In the genomic region with DNA sequence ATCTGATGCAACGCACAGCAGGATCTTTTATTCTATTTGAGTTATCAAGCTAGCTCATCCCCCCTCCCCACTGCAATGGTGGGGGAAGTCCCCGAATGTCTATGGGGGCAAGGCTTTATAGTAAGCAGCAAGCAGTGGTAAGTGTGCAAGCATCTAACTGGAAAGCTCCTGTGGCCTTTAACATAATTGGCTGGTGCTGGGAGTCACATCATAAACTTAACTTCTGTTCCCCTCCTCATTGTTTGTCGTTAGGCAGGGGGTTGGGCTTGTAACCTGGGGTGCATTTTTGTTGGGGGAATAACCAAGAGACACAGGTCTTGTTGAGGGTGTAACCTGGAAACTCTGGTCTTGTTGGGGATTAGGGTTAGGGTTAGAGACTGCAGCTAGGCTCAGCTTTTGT, we compare ENCODE assay signal across 15 mouse cellular contexts. TPM values are rescaled to one million over a fixed set of nuclear protein-coding genes. Genes with fewer than 3 reads are reported as not detected.
A peak's percentile ranks its signal among the peaks of the same experiment; 100 is the strongest.
DNase-seq lines count a peak whose midpoint lies in the region; ATAC-seq and TF ChIP-seq lines count a peak whose summit lies in the region.
"Had no signal": no experiment of that assay in that cellular context is flagged by ENCODE, and none has a peak within 500 bp of the region (broad histone marks: within the 10 kb centered on the region; RNA-seq: fewer than 3 reads in every experiment).

No protein-coding gene starts in this region.

- no peaks in the 10 kb centered on the region for H3K27me3 ChIP-seq in heart, embryonic 16.5 days (ENCODE audit: control insufficient read depth, insufficient read depth, low read length)
- no peaks in the 10 kb centered on the region for H3K27me3 ChIP-seq in neural tube, embryonic 11.5 days (ENCODE audit: control insufficient read depth, insufficient read depth, low read length)
- no peaks in the 10 kb centered on the region for H3K27me3 ChIP-seq in midbrain, embryonic 15.5 days (replicated peaks)
- no peaks in the 10 kb centered on the region for H3K27me3 ChIP-seq in kidney, adult 2 months (replicated peaks; ENCODE audit: control insufficient read depth, insufficient read depth, low read length)
- H3K27me3 ChIP-seq: CH12.LX; stomach, embryonic 15.5 days had no signal

- no peak for TF ChIP-seq POLR2A in kidney, adult 2 months (IDR thresholded peaks at IDR 0.05; ENCODE audit: low read depth, low read length)

- H3K4me2 ChIP-seq in heart, embryonic 16.5 days (ENCODE audit: low read depth, low read length): peak overlapping the region; percentile 33
- peak overlapping the region; percentile 92; the same call in 1 of the 2 replicates for H3K4me2 ChIP-seq in neural tube, embryonic 11.5 days (ENCODE audit: low read depth)
- peak overlapping the region; percentile 89 for H3K4me2 ChIP-seq in midbrain, embryonic 15.5 days

- intact Hi-C loops in left cerebral cortex, postnatal 36 days (cut with DNase I): loop anchor here (5.0 kb wide), 2 partner anchors 44 to 76 kb away; no protein-coding TSS in a partner anchor

- TF ChIP-seq CTCF in kidney, adult 2 months (conservative IDR thresholded peaks at IDR 0.05; ENCODE audit: insufficient read depth, insufficient read length, low read depth, low read length): no peak

- peaks cover 28% of the 10 kb centered on the region for H3K4me1 ChIP-seq in heart, embryonic 16.5 days (ENCODE audit: control insufficient read depth, insufficient read depth, low read length)
- H3K4me1 ChIP-seq in neural tube, embryonic 11.5 days (ENCODE audit: control insufficient read depth, insufficient read depth, low read length): peaks cover 14% of the 10 kb centered on the region
- H3K4me1 ChIP-seq in midbrain, embryonic 15.5 days: peaks cover 35% of the 10 kb centered on the region
- no peaks in the 10 kb centered on the region for H3K4me1 ChIP-seq in kidney, adult 2 months (ENCODE audit: control insufficient read depth, insufficient read depth, low read length)

- H3K4me3 ChIP-seq in heart, embryonic 16.5 days (ENCODE audit: low read length): no peak overlapping the region
- H3K4me3 ChIP-seq in neural tube, embryonic 11.5 days (ENCODE audit: low read depth, low read length): no peak overlapping the region
- H3K4me3 ChIP-seq in midbrain, embryonic 15.5 days: no peak overlapping the region
- H3K4me3 ChIP-seq in kidney, adult 2 months (ENCODE audit: insufficient read depth, low read depth, low read length): no peak overlapping the region
- H3K4me3 ChIP-seq: heart, embryonic 15.5 days; myocyte; stomach, embryonic 15.5 days had no signal

- no peaks in the 10 kb centered on the region for H3K36me3 ChIP-seq in heart, embryonic 16.5 days (ENCODE audit: control insufficient read depth, insufficient read depth)
- peaks cover under 1% of the 10 kb centered on the region; the same call in 1 of the 2 replicates for H3K36me3 ChIP-seq in neural tube, embryonic 11.5 days (ENCODE audit: control insufficient read depth, insufficient read depth, low read length)
- 0 out of 2 replicates have a peak, but pooled peaks cover under 1% of the 10 kb centered on the region for H3K36me3 ChIP-seq in midbrain, embryonic 15.5 days (replicated peaks)
- H3K36me3 ChIP-seq in kidney, adult 2 months (ENCODE audit: control insufficient read depth, insufficient read depth, low read length): no peaks in the 10 kb centered on the region
- H3K36me3 ChIP-seq: heart, embryonic 15.5 days; stomach, embryonic 15.5 days had no signal

- DNase-seq in heart, adult 18-20 months: no peak
- DNase-seq in neural tube, embryonic 11.5 days (ENCODE audit: low spot score): no peak
- DNase-seq in neural tube, embryonic 10.5 days (ENCODE audit: extremely low spot score, low spot score): no peak
- peak; percentile 28 for DNase-seq in thymus, postnatal 4 days
- DNase-seq in left cerebral cortex, postnatal 36 days (ENCODE audit: low spot score in 2 of 2): no peak
- DNase-seq in kidney, adult 2 months: no peak
- DNase-seq: lung, postnatal 10 days; right cerebral cortex, postnatal 14 days had no signal

- H3K9ac ChIP-seq in heart, embryonic 16.5 days (ENCODE audit: low read length): no peak overlapping the region
- H3K9ac ChIP-seq in neural tube, embryonic 11.5 days (ENCODE audit: low read length): no peak overlapping the region
- H3K9ac ChIP-seq in midbrain, embryonic 15.5 days: no peak overlapping the region
- H3K9ac ChIP-seq: heart, embryonic 15.5 days; stomach, embryonic 15.5 days had no signal

- no peak overlapping the region for H3K27ac ChIP-seq in heart, embryonic 16.5 days (ENCODE audit: low read length)
- H3K27ac ChIP-seq in neural tube, embryonic 11.5 days (ENCODE audit: low read depth, low read length): no peak overlapping the region
- no peak overlapping the region for H3K27ac ChIP-seq in midbrain, embryonic 15.5 days
- no peak overlapping the region for H3K27ac ChIP-seq in kidney, adult 2 months (ENCODE audit: insufficient read depth, low read depth, low read length)
- H3K27ac ChIP-seq: heart, embryonic 15.5 days; kidney, postnatal 0 days; stomach, embryonic 15.5 days had no signal

- ATAC-seq in heart, embryonic 16.5 days (replicated peaks; ENCODE audit: extremely low read depth, insufficient read depth, low FRiP score): no peak
- ATAC-seq in neural tube, embryonic 11.5 days (ENCODE audit: insufficient read depth, low FRiP score, low TSS enrichment): no peak
- ATAC-seq in midbrain, embryonic 15.5 days (replicated peaks): no peak

- 44% methylated on average over 3 of the region's 3 CpGs for WGBS in heart, embryonic 16.5 days
- 27% methylated on average over 3 of the region's 3 CpGs for WGBS in neural tube, embryonic 11.5 days
- 27% methylated on average over 3 of the region's 3 CpGs for WGBS in midbrain, embryonic 15.5 days
- WGBS in kidney, adult 2 months: 64% methylated on average over 3 of the region's 3 CpGs

- no peaks in the 10 kb centered on the region for H3K9me3 ChIP-seq in heart, embryonic 16.5 days (replicated peaks; ENCODE audit: control insufficient read depth, low read length)
- H3K9me3 ChIP-seq in neural tube, embryonic 11.5 days (ENCODE audit: control insufficient read depth, low read length): no peaks in the 10 kb centered on the region
- no peaks in the 10 kb centered on the region for H3K9me3 ChIP-seq in midbrain, embryonic 15.5 days
- H3K9me3 ChIP-seq: heart, embryonic 15.5 days; stomach, embryonic 15.5 days had no signal

RNA-seq across cellular contexts. Expression of a gene that starts 3.9 kb away (rescaled TPM):
- polyA plus RNA-seq in heart, embryonic 16.5 days (2015; fragmentation: Nextera tagmentation; extraction: Ambion mirVana): 12.4 and 15.7 TPM in 2 replicates
- 1 to 10 TPM; 7.2 to 9.7 TPM for total RNA-seq in heart, adult 18-20 months (2021)
- polyA plus RNA-seq in neural tube, embryonic 11.5 days (2014; fragmentation: Nextera tagmentation; extraction: Ambion mirVana): 36.3 and 39.7 TPM in 2 replicates
- polyA plus RNA-seq in midbrain, embryonic 15.5 days (2015; fragmentation: Nextera tagmentation; extraction: Ambion mirVana): 27.9 and 29.4 TPM in 2 replicates
- total RNA-seq in left cerebral cortex, postnatal 36 days (2021): 10 to 100 TPM; 15.5 to 17.3 TPM
- 9.1 and 10.1 TPM in 2 replicates for polyA plus RNA-seq in kidney, adult 2 months (2012; rRNA removed)

Comparison
In these comparisons a context has a peak if more than half of its experiments do, and no peak if none do; other contexts are left out.
1. H3K4me2 ChIP-seq: peak in every context shown above with its lines; median percentile 92 in neural tube, embryonic 11.5 days; 89 in midbrain, embryonic 15.5 days; 33 in heart, embryonic 16.5 days.